Mouse (Mus musculus) G1E (cell line): ENCODE data around the gene Hipk1. TPM values are rescaled to one million over a fixed set of nuclear protein-coding genes. Genes with fewer than 3 reads are reported as not detected.

Experiments
- ATAC-seq: 2 replicates; pipeline ENCODE4 v1.8.0; 2016; ENCODE audit warnings: mild to moderate bottlenecking; ENCODE audit not compliant: insufficient number of reproducible peaks, poor library complexity, low FRiP score, severe bottlenecking; ENCODE audit errors: extremely low read depth
- DNase-seq: peaks from one replicate; pipeline ENCODE4 v3.0.0; 2012; ENCODE audit warnings: low spot score
- H3K27me3 ChIP-seq: 2 replicates; pipeline ENCODE4 v1.6.1; 2012; ENCODE audit warnings: mild to moderate bottlenecking, low read length, inconsistent platforms; ENCODE audit not compliant: insufficient read depth
- H3K36me3 ChIP-seq: replicated peaks from 2 replicates; pipeline ENCODE3; 2012; ENCODE audit warnings: mild to moderate bottlenecking, inconsistent platforms
- H3K4me1 ChIP-seq: 2 replicates; pipeline ENCODE4 v1.6.1; 2012; ENCODE audit warnings: low read depth, low read length, inconsistent platforms, mixed read lengths; ENCODE audit not compliant: insufficient read depth
- H3K4me3 ChIP-seq: 2 replicates; pipeline ENCODE4 v1.5.1; 2012; ENCODE audit warnings: low read depth, mild to moderate bottlenecking, inconsistent platforms, low read length, moderate library complexity, mixed read lengths
- H3K9me3 ChIP-seq: replicated peaks from 2 replicates; pipeline ENCODE4 v1.6.1; 2012; ENCODE audit warnings: inconsistent platforms
- CTCF ChIP-seq: IDR thresholded peaks from 2 replicates; pipeline ENCODE4 v1.5.1; 2012; ENCODE audit warnings: low read depth, low read length, inconsistent platforms, mixed read lengths
- GATA1 ChIP-seq: IDR thresholded peaks from 2 replicates; pipeline ENCODE4 v1.6.1; 2012; ENCODE audit warnings: borderline replicate concordance, low read length, inconsistent platforms, mixed read lengths
- GATA2 ChIP-seq: IDR thresholded peaks from 2 replicates; pipeline ENCODE4 v1.6.1; 2012; ENCODE audit warnings: low read depth, low read length, inconsistent platforms, borderline replicate concordance
- POLR2AphosphoS5 ChIP-seq: IDR thresholded peaks from 2 replicates; pipeline ENCODE4 v1.6.1; 2012; ENCODE audit warnings: low read depth, low read length, inconsistent platforms; ENCODE audit not compliant: insufficient replicate concordance
- TAL1 ChIP-seq: conservative IDR thresholded peaks from 2 replicates; pipeline ENCODE4 v1.6.1; 2012; ENCODE audit warnings: low read depth, low read length, inconsistent platforms, mixed read lengths
- polyA plus RNA-seq: library from polyadenylated mRNA; stranded (reverse); fragments of >175 nt; gene quantifications from 2 replicates; pipeline ENCODE4 v1.2.3, GENCODE M21; 2012
- total RNA-seq, 2 experiments: library from RNA; stranded (forward) in 1 of 2; stranded (reverse) in 1 of 2; fragments of 200-1000 nt in 1 of 2; fragments of >200 nt in 1 of 2; fragmentation: Nextera tagmentation in 1 of 2; gene quantifications; 2 replicates each; pipeline ENCODE4 v1.2.3; 2014 to 2017

Hipk1 gene
- total and polyA plus RNA-seq, 3 experiments = 42.6 to 188 (median 57.5) TPM

DNA sequence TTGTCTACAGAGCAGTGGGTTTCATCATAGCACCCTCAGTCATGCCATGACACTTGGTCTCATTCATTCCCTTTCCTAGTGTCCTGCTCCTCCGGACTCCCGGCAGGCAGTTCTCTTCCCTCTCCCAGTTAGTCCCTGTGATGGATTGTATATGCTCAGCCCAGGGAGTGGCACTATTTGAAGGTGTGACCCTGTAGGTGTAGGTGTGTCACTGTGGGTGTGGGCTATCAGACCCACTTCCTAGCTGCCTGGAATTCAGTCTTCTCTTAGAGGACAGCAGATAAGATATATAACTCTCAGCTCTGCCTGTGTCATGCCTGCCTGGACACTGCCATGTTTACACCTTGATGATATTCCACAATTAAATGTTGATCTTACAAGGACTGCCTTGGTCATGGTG is 34.4 kb downstream of the Hipk1 start:
- Histone ChIP-seq H3K36me3 (peaks cover 88% of the 10 kb centered on the region), H3K9me3 (no peaks in the 10 kb centered on the region), H3K4me1 (no peaks in the 10 kb centered on the region), H3K27me3 (no peaks in the 10 kb centered on the region), H3K4me3 (no peak overlapping the region)
- no peak for DNase-seq
- TF ChIP-seq TAL1 = no peak
- no peak for TF ChIP-seq CTCF
- TF ChIP-seq GATA2 = no peak
- ATAC-seq = no peak

DNA sequence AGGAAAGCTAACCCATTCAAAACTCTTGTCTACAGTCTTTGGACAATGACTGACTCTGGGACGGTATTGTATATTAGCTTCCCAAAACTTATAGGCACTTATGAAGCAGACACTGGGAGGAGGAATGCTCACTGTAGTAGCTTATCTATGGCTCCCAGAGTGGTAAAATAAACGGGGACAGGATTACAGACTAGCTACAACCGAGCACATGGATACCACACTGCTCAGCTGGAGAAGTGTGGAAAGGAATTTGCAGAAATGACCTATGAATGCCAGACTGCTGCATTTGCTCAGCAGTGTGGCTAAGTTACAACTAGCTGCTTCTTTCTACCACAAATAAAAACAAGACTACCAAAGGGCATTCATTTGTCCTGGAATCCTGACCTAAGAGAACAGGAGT is 36.0 kb downstream of the Hipk1 start:
- H3K4me3 ChIP-seq = no peak overlapping the region
- H3K36me3 ChIP-seq = peaks cover 89% of the 10 kb centered on the region
- no peak for ATAC-seq
- DNase-seq = no peak
- H3K27me3 ChIP-seq = no peaks in the 10 kb centered on the region
- no peaks in the 10 kb centered on the region for H3K4me1 ChIP-seq
- TF ChIP-seq POLR2AphosphoS5 (no peak), TAL1 (no peak), GATA2 (no peak), GATA1 (no peak), CTCF (no peak)
- no peaks in the 10 kb centered on the region for H3K9me3 ChIP-seq

DNA sequence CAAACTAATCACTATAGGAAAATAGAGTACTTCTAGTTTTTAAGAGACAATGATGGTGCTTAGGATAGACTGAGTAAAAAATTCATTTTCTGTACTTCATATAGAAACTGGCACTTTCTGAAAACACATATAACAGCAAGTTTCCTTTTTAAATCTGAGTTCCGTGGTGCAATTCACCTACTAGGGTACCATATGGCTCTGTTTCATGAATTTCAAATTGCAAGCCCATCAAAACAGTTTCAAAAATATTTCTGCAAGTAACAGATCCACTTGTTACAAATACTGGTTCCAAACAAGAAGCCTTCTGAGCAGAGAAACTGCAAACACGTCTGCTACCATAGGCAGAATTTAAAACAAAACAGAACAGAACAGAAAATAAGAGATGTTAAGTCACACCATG is 39.8 kb downstream of the Hipk1 start:
- Histone ChIP-seq H3K9me3 (no peaks in the 10 kb centered on the region), H3K27me3 (no peaks in the 10 kb centered on the region), H3K36me3 (peaks cover 92% of the 10 kb centered on the region), H3K4me1 (peaks cover 2% of the 10 kb centered on the region; the same call in 1 of the 2 replicates), H3K4me3 (no peak overlapping the region)
- TF ChIP-seq GATA2 (no peak), POLR2AphosphoS5 (no peak), GATA1 (no peak)
- ATAC-seq (no peak), DNase-seq (no peak)

DNA sequence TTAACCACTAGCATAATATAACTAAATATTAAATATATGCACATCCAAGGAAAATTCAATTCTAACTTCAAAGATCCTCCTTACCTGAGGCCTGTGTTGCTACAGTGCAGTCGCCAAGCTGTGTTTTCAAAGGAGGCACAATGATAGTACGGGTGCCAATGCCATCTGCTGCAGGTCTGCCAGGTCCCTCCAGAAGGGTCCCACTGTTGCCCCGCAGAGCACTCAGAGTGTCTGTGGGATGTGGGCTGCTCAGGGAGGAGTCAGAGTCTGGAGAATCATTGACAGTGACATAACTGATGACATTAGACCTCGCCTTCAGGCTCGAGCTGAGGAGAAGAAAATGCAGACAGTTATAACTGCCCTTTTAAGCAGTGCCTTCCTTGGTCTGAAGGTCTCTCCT is 44.7 kb downstream of the Hipk1 start:
- ATAC-seq = no peak
- Histone ChIP-seq H3K4me1 (peaks cover 5% of the 10 kb centered on the region; the same call in 1 of the 2 replicates), H3K4me3 (no peak overlapping the region), H3K27me3 (no peaks in the 10 kb centered on the region), H3K9me3 (no peaks in the 10 kb centered on the region), H3K36me3 (peaks cover 92% of the 10 kb centered on the region)
- no peak for TF ChIP-seq GATA1
- no peak for DNase-seq

DNA sequence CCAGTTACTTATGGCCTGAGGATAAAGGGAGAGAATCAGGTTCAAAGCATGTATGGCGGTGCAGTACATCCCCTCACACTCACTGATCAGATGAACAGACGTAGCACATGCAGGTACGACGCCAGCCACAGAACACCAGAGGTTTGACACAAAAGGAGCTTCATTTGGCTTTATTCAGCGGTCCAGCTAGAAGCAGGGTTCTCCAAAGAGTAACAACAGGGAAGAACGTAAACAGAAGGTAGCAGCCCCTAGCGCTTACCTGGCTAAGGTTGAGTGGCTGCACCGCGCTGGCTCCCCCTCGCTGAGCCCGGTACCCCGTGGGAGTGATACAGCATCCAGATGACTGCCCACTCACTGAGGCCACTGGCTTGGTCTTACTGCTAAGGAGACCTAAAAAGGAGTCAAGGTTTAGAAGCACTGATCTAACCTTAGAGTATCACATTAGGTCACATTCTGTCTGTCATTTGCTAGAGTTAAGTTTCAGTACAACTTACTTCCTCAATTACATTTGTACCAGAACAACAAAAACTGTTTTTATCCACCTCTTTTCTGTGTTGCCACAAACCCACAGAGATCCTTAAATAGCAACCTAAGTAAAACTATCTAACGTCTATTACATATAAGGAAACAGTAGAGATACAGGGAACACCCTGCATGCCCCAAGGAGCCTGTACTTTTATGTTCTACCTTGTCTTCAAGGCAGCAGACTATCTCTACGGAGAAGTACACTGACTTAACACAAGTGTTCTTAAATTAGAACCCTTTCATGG is 46.2 kb downstream of the Hipk1 start:
- DNase-seq (no peak), ATAC-seq (no peak)
- no peak overlapping the region for H3K4me3 ChIP-seq
- H3K36me3 ChIP-seq = peaks cover 95% of the 10 kb centered on the region
- no peaks in the 10 kb centered on the region for H3K9me3 ChIP-seq
- H3K4me1 ChIP-seq = peaks cover 7% of the 10 kb centered on the region; the same call in 1 of the 2 replicates
- no peak for TF ChIP-seq GATA2
- TF ChIP-seq GATA1 = no peak
- no peak for TF ChIP-seq CTCF
- no peaks in the 10 kb centered on the region for H3K27me3 ChIP-seq

DNA sequence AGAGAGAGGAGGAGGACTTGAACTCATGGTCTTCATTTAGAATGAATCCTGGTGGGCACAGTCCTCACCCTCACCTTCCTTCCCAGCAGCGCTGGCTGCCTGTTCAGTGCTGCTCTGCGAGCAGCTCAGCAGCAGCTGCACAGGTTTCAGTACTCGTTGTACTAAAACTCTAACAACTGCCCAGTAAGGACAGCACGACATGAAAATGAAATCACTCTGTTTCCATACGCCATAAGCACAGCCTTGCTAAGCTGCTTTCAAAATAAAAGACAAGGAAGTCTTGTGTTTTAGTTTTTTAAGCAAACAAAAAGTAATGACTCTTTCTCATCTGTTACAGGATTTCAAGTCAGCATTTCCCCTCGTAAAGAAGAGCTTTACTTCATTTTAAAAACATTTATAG is 48.2 kb downstream of the Hipk1 start:
- ATAC-seq = no peak
- no peak for DNase-seq
- H3K4me1 ChIP-seq = peaks cover 12% of the 10 kb centered on the region
- no peak for TF ChIP-seq GATA2
- no peak for TF ChIP-seq POLR2AphosphoS5
- no peak for TF ChIP-seq GATA1
- no peak for TF ChIP-seq CTCF
- TF ChIP-seq TAL1 = no peak
- no peak overlapping the region for H3K4me3 ChIP-seq
- no peaks in the 10 kb centered on the region for H3K27me3 ChIP-seq
- H3K9me3 ChIP-seq = no peaks in the 10 kb centered on the region
- peaks cover 82% of the 10 kb centered on the region for H3K36me3 ChIP-seq

DNA sequence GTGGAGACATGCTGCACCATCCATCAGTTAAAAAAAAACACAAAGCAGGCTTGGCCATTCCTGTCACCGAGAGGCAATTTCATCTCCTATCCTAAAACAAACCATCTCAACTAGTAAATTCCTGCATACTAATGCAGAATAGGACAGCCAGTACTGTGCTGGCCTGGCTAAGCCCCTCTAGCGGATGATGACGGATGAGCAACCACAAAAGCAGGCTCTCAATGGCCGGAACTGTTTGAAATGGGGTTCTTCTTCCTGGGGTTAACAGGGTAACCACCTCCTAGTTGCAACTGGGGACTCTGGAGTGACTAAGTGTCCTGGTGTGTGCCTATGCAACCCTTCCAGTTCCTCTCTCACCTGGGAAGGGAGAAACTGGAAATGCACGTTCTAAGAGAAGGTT is 51.0 kb downstream of the Hipk1 start:
- no peak overlapping the region for H3K4me3 ChIP-seq
- H3K36me3 ChIP-seq = peaks cover 81% of the 10 kb centered on the region
- DNase-seq (no peak), ATAC-seq (no peak)
- no peaks in the 10 kb centered on the region for H3K9me3 ChIP-seq
- peaks cover 18% of the 10 kb centered on the region for H3K4me1 ChIP-seq
- TF ChIP-seq POLR2AphosphoS5 = no peak
- no peak for TF ChIP-seq CTCF
- no peak for TF ChIP-seq GATA1
- TF ChIP-seq TAL1 = no peak
- no peak for TF ChIP-seq GATA2
- no peaks in the 10 kb centered on the region for H3K27me3 ChIP-seq
